Mouse (Mus musculus): ENCODE measurements around the gene Podxl.

DNA sequence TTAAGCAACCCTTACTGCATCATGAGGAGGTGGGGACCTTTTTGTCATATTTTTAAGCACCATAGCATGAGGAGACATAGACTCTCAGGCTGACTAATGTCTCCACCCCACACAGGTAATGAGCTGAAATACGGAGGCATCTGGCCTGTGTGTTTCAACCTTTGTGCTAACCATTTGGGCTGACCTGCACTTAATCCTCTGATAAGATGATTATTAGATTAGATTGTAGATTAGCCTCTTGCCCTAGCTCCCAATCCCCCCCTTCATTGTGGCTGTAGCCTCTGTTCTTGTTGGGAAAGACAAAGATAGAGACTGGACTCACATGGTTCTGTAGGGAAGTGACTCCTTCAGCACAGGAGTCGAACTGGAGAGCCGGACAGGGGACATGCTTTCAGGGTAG lies 27.9 kb upstream of the Podxl start:
- TF ChIP-seq POLR2A (IDR thresholded peaks at IDR 0.05; ENCODE audit: borderline replicate concordance, low read depth, low read length): no peak
- no peak for TF ChIP-seq CTCF (IDR thresholded peaks at IDR 0.05; ENCODE audit: low read depth, low read length)
